Mouse (Mus musculus): Measurements from ENCODE around the gene Ifit1.
"Not testable (repeated sequence)": the region's sequence is repeated elsewhere in the genome, so short reads cannot be mapped to it uniquely, and the experiment has no call there.

Gene Ifit1

GRCm38 (mm10) chr19:34640623-34641022 is at the start of gene Ifit1, which contains the start of gene Ifit1bl2:
Gene Ifit1 (plus strand): TSS chr19:34640871.
Gene Ifit1bl2 (minus strand): TSS chr19:34640743.
- no peak for DNase-seq (ENCODE audit: extremely low read depth, low read depth, low spot score)

GRCm38 (mm10) chr19:34593456-34593855 is 47.2 kb upstream of the Ifit1 start:
- no peak for DNase-seq (ENCODE audit: extremely low read depth, low read depth, low spot score)

- not testable (repeated sequence) for DNase-seq (ENCODE audit: extremely low read depth, low read depth, low spot score)
Observed at GRCm38 (mm10) chr19:34594523-34594922, 46.1 kb upstream of the Ifit1 start.

- no peak for DNase-seq (ENCODE audit: extremely low read depth, low read depth, low spot score)
Observed at GRCm38 (mm10) chr19:34596811-34597210, 43.9 kb upstream of the Ifit1 start.

- DNase-seq (ENCODE audit: extremely low read depth, low read depth, low spot score): no peak
Observed at GRCm38 (mm10) chr19:34598341-34598740, 42.3 kb upstream of the Ifit1 start.

GRCm38 (mm10) chr19:34599250-34599649 is 41.4 kb upstream of the Ifit1 start:
- DNase-seq (ENCODE audit: extremely low read depth, low read depth, low spot score): not testable (repeated sequence)

- DNase-seq (ENCODE audit: extremely low read depth, low read depth, low spot score): not testable (repeated sequence)
Observed at GRCm38 (mm10) chr19:34601888-34602287, 38.8 kb upstream of the Ifit1 start, which contains the start of gene Ifit1bl1. Gene Ifit1bl1 (minus strand): TSS chr19:34601956.

- DNase-seq (ENCODE audit: extremely low read depth, low read depth, low spot score): no peak
Observed at GRCm38 (mm10) chr19:34605472-34605871, 35.2 kb upstream of the Ifit1 start.

- DNase-seq (ENCODE audit: extremely low read depth, low read depth, low spot score): not testable (repeated sequence)
Observed at GRCm38 (mm10) chr19:34607237-34608051, 33.2 kb upstream of the Ifit1 start, which contains the start of gene Ifit3b. Gene Ifit3b (plus strand): TSS chr19:34607970.

- DNase-seq (ENCODE audit: extremely low read depth, low read depth, low spot score): not testable (repeated sequence)
Observed at GRCm38 (mm10) chr19:34610118-34610517, 30.6 kb upstream of the Ifit1 start.

- not testable (repeated sequence) for DNase-seq (ENCODE audit: extremely low read depth, low read depth, low spot score)
Observed at GRCm38 (mm10) chr19:34612243-34613001, 28.2 kb upstream of the Ifit1 start.

GRCm38 (mm10) chr19:34620871-34621270 is 19.8 kb upstream of the Ifit1 start:
- no peak for DNase-seq (ENCODE audit: extremely low read depth, low read depth, low spot score)

- DNase-seq (ENCODE audit: extremely low read depth, low read depth, low spot score): no peak
Observed at GRCm38 (mm10) chr19:34623781-34624180, 16.9 kb upstream of the Ifit1 start.

GRCm38 (mm10) chr19:34624663-34625062 is 16.0 kb upstream of the Ifit1 start:
- no peak for DNase-seq (ENCODE audit: extremely low read depth, low read depth, low spot score)

GRCm38 (mm10) chr19:34627496-34627895 is 13.2 kb upstream of the Ifit1 start:
- DNase-seq (ENCODE audit: extremely low read depth, low read depth, low spot score): no peak

- DNase-seq (ENCODE audit: extremely low read depth, low read depth, low spot score): no peak
Observed at GRCm38 (mm10) chr19:34631487-34631886, 9.2 kb upstream of the Ifit1 start.

- DNase-seq (ENCODE audit: extremely low read depth, low read depth, low spot score): no peak
Observed at GRCm38 (mm10) chr19:34633484-34633883, 7.2 kb upstream of the Ifit1 start.

GRCm38 (mm10) chr19:34636933-34637557 is 3.6 kb upstream of the Ifit1 start:
- no peak for DNase-seq (ENCODE audit: extremely low read depth, low read depth, low spot score)

- no peak for DNase-seq (ENCODE audit: extremely low read depth, low read depth, low spot score)
Observed at GRCm38 (mm10) chr19:34642616-34643015, 1.9 kb downstream of the Ifit1 start.

GRCm38 (mm10) chr19:34647630-34648029 is 7.0 kb downstream of the Ifit1 start:
- DNase-seq (ENCODE audit: extremely low read depth, low read depth, low spot score): not testable (repeated sequence)

GRCm38 (mm10) chr19:34650276-34650675 is 9.6 kb downstream of the Ifit1 start:
- no peak for DNase-seq (ENCODE audit: extremely low read depth, low read depth, low spot score)
